Mouse (Mus musculus): Measurements from ENCODE around the gene Pde1b.

The Pde1b gene

GRCm38 (mm10) chr15:103488336-103488735, 14.5 kb upstream of the Pde1b start:
- H3K27me3 ChIP-seq (ENCODE audit: control insufficient read depth, insufficient read depth, low read length, poor library complexity, severe bottlenecking): no peaks in the 10 kb centered on the region
- DNase-seq (ENCODE audit: low read depth, low spot score): no peak
- H3K36me3 ChIP-seq (ENCODE audit: control insufficient read depth, insufficient read depth, low read length, poor library complexity, severe bottlenecking): peaks cover 41% of the 10 kb centered on the region

DNA sequence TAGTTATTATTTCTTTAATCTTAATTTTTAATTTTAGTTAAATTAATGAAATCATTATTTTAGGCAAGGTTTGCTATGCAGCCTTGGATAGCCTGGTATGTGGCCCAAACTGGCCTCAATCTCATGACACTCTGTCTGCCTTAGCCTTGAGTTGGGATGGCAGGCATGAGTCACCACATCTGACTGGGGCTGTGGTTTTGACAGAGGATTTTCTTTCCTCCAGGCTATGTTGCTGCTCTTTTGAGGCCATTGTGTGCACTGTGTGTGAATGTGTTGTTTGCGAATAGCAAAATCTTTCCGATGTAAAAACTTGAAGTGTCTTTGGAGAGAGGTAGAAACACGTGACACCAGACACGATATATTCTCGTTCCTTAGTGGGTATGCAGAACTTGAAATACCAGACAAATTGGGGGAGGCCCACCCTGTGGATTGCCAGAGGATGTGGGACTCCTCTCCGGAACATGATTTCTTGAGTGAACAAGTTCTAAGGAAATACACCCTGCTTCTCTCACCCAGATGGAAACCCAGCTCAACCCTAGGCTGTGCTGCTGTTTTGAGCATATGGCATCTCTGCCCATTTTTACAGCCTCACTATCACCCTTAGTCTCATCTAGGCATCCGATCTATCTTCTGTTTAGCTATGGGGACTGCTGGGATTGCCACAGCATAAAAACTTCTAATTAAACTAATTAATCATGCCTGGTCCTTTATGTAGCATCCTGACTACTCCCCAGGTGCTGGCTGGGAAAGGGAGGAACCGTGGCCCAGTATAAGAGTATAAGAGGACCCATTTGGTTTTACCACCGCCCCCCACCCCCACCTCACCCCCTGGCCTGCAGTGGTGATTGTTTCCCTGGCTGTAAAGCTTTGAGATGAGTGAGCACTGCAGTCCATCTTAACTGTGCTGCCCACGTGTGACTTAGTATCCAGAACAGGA, 6.4 kb upstream of the Pde1b start:
- H3K27me3 ChIP-seq (ENCODE audit: control insufficient read depth, insufficient read depth, low read length, poor library complexity, severe bottlenecking): no peaks in the 10 kb centered on the region
- peaks cover 22% of the 10 kb centered on the region for H3K36me3 ChIP-seq (ENCODE audit: control insufficient read depth, insufficient read depth, low read length, poor library complexity, severe bottlenecking)
- no peak for DNase-seq (ENCODE audit: low read depth, low spot score)

DNA sequence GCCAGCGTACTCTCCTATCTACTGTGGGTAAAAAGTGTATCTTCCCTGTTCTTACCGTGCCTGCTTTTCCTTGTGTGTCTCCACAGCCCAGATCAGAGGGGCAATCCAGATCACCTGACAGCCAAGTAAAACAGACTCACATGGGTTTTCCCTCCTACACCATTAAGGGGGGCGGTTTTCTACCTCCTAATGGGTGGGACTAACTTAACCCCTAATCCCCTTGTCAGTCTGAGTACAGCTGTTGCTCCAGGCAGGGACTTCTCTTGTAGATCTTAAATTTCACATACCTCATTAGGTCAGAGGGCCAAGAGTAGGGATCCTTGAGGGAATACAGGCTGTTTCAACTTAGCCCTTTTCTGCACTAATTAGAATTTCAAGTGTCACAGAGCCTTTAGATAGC, 4.7 kb upstream of the Pde1b start:
- DNase-seq (ENCODE audit: low read depth, low spot score): no peak
- Histone ChIP-seq H3K27me3 (ENCODE audit: control insufficient read depth, insufficient read depth, low read length, poor library complexity, severe bottlenecking) (no peaks in the 10 kb centered on the region), H3K36me3 (ENCODE audit: control insufficient read depth, insufficient read depth, low read length, poor library complexity, severe bottlenecking) (peaks cover 10% of the 10 kb centered on the region)

GRCm38 (mm10) chr15:103500723-103501122, 2.1 kb upstream of the Pde1b start:
- DNase-seq (ENCODE audit: low read depth, low spot score): no peak
- H3K27me3 ChIP-seq (ENCODE audit: control insufficient read depth, insufficient read depth, low read length, poor library complexity, severe bottlenecking): no peaks in the 10 kb centered on the region

DNA sequence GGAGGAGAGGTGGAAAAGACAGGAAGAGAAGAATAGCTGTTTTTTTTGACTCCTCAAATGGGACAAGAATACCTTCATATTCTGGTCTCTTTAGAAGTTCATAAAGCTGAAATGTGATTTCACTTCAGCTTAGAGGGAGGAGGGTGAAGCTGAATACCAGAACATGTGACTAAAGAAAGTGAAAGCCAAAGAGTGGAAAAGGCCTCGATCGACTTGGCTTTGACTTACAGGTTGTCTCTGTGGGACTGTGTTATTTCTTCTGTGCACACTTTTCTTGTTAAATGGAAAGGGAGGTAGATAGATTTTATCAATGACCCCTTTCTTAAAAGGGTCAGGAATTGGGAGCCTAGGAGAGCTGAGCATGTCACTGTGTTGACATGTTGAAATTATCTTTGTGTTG, 1.6 kb upstream of the Pde1b start:
- Histone ChIP-seq H3K27me3 (ENCODE audit: control insufficient read depth, insufficient read depth, low read length, poor library complexity, severe bottlenecking) (no peaks in the 10 kb centered on the region), H3K36me3 (ENCODE audit: control insufficient read depth, insufficient read depth, low read length, poor library complexity, severe bottlenecking) (peaks cover 8% of the 10 kb centered on the region; the same call in 1 of the 2 replicates)
- DNase-seq (ENCODE audit: low read depth, low spot score): peak; percentile 21

More at GRCm38 (mm10) chr15:103500723-103501122, 2.1 kb upstream of the Pde1b start:
- H3K36me3 ChIP-seq (ENCODE audit: control insufficient read depth, insufficient read depth, low read length, poor library complexity, severe bottlenecking): peaks cover 8% of the 10 kb centered on the region; the same call in 1 of the 2 replicates

DNA sequence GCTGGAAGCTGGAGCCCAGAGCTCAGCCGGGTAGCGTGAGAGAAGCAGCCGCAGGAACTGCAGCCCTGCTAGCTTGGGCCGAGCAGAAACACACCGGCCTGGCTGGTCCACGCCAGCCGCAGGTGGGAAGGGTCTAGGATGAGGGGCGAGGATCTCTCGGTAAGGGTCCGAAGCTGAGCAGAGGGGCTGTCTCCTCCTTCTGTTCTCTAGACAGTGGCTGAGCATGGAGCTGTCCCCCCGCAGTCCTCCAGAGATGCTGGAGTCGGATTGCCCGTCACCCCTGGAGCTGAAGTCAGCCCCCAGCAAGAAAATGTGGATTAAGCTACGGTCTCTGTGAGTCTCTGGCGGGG, 392 bp downstream of the Pde1b start:
- H3K36me3 ChIP-seq (ENCODE audit: control insufficient read depth, insufficient read depth, low read length, poor library complexity, severe bottlenecking): no peaks in the 10 kb centered on the region; the same call in 1 of the 2 replicates
- no peaks in the 10 kb centered on the region for H3K27me3 ChIP-seq (ENCODE audit: control insufficient read depth, insufficient read depth, low read length, poor library complexity, severe bottlenecking)
- DNase-seq (ENCODE audit: low read depth, low spot score): no peak

- no peaks in the 10 kb centered on the region; the same call in 1 of the 2 replicates for H3K36me3 ChIP-seq (ENCODE audit: control insufficient read depth, insufficient read depth, low read length, poor library complexity, severe bottlenecking)
- DNase-seq (ENCODE audit: low read depth, low spot score): no peak
- no peaks in the 10 kb centered on the region for H3K27me3 ChIP-seq (ENCODE audit: control insufficient read depth, insufficient read depth, low read length, poor library complexity, severe bottlenecking)
These were observed 826 bp downstream of the Pde1b start for GRCm38 (mm10) chr15:103503660-103504059.

DNA sequence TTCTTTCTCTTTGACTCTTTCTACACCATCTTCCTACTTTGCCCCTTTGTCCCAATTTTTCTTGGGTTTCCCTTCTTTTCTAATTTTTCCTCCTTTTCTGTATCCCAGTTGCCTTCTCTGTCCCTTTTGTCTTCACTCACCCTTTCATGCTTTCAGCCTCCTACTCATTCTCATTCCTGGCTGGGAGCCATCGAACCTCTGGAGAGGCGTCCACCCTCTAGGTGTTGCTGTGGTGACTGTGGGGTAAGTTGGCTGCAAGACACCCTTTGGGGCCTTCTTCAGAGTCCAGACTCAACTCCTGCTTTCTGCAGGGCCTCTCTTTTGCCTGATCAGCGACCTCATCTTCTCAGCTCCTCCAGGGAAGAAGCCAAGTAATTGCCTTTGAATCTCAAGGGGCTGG, 6.5 kb downstream of the Pde1b start:
- H3K36me3 ChIP-seq (ENCODE audit: control insufficient read depth, insufficient read depth, low read length, poor library complexity, severe bottlenecking): no peaks in the 10 kb centered on the region
- H3K27me3 ChIP-seq (ENCODE audit: control insufficient read depth, insufficient read depth, low read length, poor library complexity, severe bottlenecking): no peaks in the 10 kb centered on the region
- no peak for DNase-seq (ENCODE audit: low read depth, low spot score)

- no peak for DNase-seq (ENCODE audit: low read depth, low spot score)
- Histone ChIP-seq H3K27me3 (ENCODE audit: control insufficient read depth, insufficient read depth, low read length, poor library complexity, severe bottlenecking) (no peaks in the 10 kb centered on the region), H3K36me3 (ENCODE audit: control insufficient read depth, insufficient read depth, low read length, poor library complexity, severe bottlenecking) (no peaks in the 10 kb centered on the region)
These were observed 8.8 kb downstream of the Pde1b start for GRCm38 (mm10) chr15:103511652-103512051.

DNA sequence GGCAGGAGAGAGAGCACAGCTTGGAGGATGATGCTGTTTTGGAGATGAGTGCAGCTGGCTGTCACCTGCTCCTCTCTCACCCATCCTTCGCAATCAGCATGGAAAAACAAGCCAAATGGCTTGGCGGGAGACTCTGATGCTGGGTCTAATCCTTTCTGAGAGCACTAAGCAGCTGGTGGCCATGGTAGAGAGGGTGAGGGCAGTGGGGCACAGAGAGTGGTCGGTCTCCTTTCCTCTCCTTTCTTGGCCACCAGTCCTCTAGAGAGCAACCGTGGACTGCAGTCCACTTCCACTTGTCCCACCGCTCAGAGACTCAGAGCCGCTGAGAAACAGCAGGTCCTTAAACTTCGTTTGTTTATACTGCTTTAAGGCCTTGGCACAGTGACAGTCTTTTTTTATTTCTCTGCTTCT, 10.8 kb downstream of the Pde1b start:
- H3K27me3 ChIP-seq (ENCODE audit: control insufficient read depth, insufficient read depth, low read length, poor library complexity, severe bottlenecking): no peaks in the 10 kb centered on the region
- DNase-seq (ENCODE audit: low read depth, low spot score): no peak
- no peaks in the 10 kb centered on the region for H3K36me3 ChIP-seq (ENCODE audit: control insufficient read depth, insufficient read depth, low read length, poor library complexity, severe bottlenecking)

GRCm38 (mm10) chr15:103514119-103514518, 11.3 kb downstream of the Pde1b start:
- Histone ChIP-seq H3K27me3 (ENCODE audit: control insufficient read depth, insufficient read depth, low read length, poor library complexity, severe bottlenecking) (no peaks in the 10 kb centered on the region), H3K36me3 (ENCODE audit: control insufficient read depth, insufficient read depth, low read length, poor library complexity, severe bottlenecking) (no peaks in the 10 kb centered on the region)
- DNase-seq (ENCODE audit: low read depth, low spot score): peak; percentile 40

- no peaks in the 10 kb centered on the region; the same call in 1 of the 2 replicates for H3K36me3 ChIP-seq (ENCODE audit: control insufficient read depth, insufficient read depth, low read length, poor library complexity, severe bottlenecking)
- no peak for DNase-seq (ENCODE audit: low read depth, low spot score)
- H3K27me3 ChIP-seq (ENCODE audit: control insufficient read depth, insufficient read depth, low read length, poor library complexity, severe bottlenecking): no peaks in the 10 kb centered on the region
These were observed 12.1 kb downstream of the Pde1b start for GRCm38 (mm10) chr15:103514914-103515313.

- DNase-seq (ENCODE audit: low read depth, low spot score): no peak
- Histone ChIP-seq H3K36me3 (ENCODE audit: control insufficient read depth, insufficient read depth, low read length, poor library complexity, severe bottlenecking) (no peaks in the 10 kb centered on the region; the same call in 1 of the 2 replicates), H3K27me3 (ENCODE audit: control insufficient read depth, insufficient read depth, low read length, poor library complexity, severe bottlenecking) (no peaks in the 10 kb centered on the region)
These were observed 16.0 kb downstream of the Pde1b start for GRCm38 (mm10) chr15:103518600-103519385.

DNA sequence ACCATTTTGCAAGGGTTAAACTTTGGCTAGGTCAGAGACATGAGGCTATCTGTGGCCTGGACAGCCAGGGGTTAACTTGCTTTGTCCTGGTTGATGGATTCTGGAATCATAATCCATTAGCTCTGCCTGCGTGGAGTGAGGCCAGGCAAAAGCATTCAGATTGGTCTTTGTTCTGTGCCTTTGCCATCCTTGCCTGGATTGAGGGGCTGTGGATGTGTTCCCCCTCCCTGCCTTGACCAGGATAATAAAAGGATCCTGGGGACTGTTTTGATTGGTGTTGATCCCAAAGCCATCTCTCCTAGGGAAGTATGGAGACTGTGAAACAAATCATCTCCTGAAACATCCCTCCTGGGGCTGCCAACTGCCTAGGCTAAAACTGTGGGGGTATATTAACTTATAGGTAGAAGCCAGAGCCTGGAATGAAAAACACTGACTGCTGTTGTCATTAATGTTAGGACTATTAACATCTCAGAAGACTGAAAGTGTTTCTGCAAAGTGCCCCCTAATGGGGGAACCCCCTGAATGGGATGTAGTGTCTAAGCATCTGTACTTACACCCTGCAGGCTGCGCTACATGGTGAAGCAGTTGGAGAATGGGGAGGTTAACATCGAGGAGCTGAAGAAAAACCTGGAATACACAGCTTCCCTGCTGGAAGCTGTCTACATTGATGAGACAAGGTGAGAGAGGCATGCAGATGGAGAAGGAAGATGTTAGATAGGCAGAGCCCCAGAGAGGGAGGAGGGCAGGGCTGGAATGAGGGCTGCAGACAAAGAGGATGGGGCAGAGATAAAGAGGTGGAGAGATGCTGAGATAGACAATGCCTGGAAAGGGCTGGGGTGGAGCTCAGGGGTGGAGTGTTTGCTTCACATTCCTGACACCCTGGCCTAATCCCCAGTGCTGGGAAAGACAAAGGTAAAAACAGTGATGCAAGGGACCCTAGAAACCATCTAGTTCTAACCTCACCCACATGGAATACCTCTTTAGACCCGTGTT, 16.8 kb downstream of the Pde1b start:
- H3K36me3 ChIP-seq (ENCODE audit: control insufficient read depth, insufficient read depth, low read length, poor library complexity, severe bottlenecking): no peaks in the 10 kb centered on the region; the same call in none of the 2 replicates
- H3K27me3 ChIP-seq (ENCODE audit: control insufficient read depth, insufficient read depth, low read length, poor library complexity, severe bottlenecking): no peaks in the 10 kb centered on the region
- no peak for DNase-seq (ENCODE audit: low read depth, low spot score)

Data from splenic B cell, adult 2 months (primary cell).